Mouse (Mus musculus) hindbrain, postnatal 0 days (tissue): ENCODE measurements around the gene Prkca. TPM values are rescaled to one million over a fixed set of nuclear protein-coding genes. Genes with fewer than 3 reads are reported as not detected.

Experiments used
- ATAC-seq: fragments of 200-750 bp; cut with Nextera tagmentation; 2 replicates; pipeline ENCODE4 v1.8.0; 2017; ENCODE audit warnings: mild to moderate bottlenecking, moderate TSS enrichment, moderate library complexity
- DNase-seq: peaks from one replicate; pipeline ENCODE4 v3.0.0-alpha.2; 2015; ENCODE audit warnings: low spot score
- H3K27ac ChIP-seq: fragments of 300-500 bp; sonication (generic); 2 replicates; pipeline ENCODE4 v1.5.1; 2014; ENCODE audit warnings: mild to moderate bottlenecking
- H3K27me3 ChIP-seq: fragments of 300-500 bp; sonication (generic); 2 replicates; pipeline ENCODE4 v1.6.1; 2014; ENCODE audit warnings: low read length, mixed read lengths; ENCODE audit not compliant: insufficient read depth
- H3K36me3 ChIP-seq: fragments of 300-500 bp; sonication (generic); 2 replicates; pipeline ENCODE4 v1.6.1; 2014; ENCODE audit warnings: low read length, mixed read lengths; ENCODE audit not compliant: insufficient read depth
- H3K4me1 ChIP-seq: fragments of 300-500 bp; sonication (generic); 2 replicates; pipeline ENCODE4 v1.6.1; 2014; ENCODE audit warnings: antibody characterized with exemption, low read length, mixed read lengths; ENCODE audit not compliant: insufficient read depth
- H3K4me2 ChIP-seq: fragments of 300-500 bp; sonication (generic); 2 replicates; pipeline ENCODE4 v1.6.1; 2014; ENCODE audit warnings: low read depth, mild to moderate bottlenecking, low read length, moderate library complexity, mixed read lengths
- H3K4me3 ChIP-seq: fragments of 300-500 bp; sonication (generic); 2 replicates; pipeline ENCODE4 v1.5.1; 2014; ENCODE audit warnings: low read length
- H3K9ac ChIP-seq: fragments of 300-500 bp; sonication (generic); replicated peaks from 2 replicates; pipeline ENCODE4 v1.6.1; 2014; ENCODE audit warnings: mild to moderate bottlenecking, low read length, moderate library complexity, mixed read lengths
- H3K9me3 ChIP-seq: fragments of 300-500 bp; sonication (generic); 2 replicates; pipeline ENCODE4 v1.6.1; 2016; ENCODE audit warnings: low read length, mixed read lengths
- CTCF ChIP-seq: IDR thresholded peaks from 2 replicates; pipeline ENCODE4 v1.5.1; 2016; ENCODE audit warnings: antibody characterized with exemption, control low read depth, low read depth
- WGBS: fragments of 180-500 bp; shearing (Covaris S2); extraction: QIAGEN DNeasy Blood & Tissue Kit; methylation state at CpG from one replicate; pipeline ENCODE4 v1.1.7; 2014; 5-methylcytosine and 5-hydroxymethylcytosine counted together
- polyA plus RNA-seq: library from polyadenylated mRNA; unstranded; fragments of >200 nt; fragmentation: Nextera tagmentation; extraction: Ambion mirVana; gene quantifications from 2 replicates; pipeline ENCODE4 v1.2.1, GENCODE M21; 2015
- total RNA-seq: library from RNA; depleted of rRNA; stranded (reverse); fragments of >200 nt; gene quantifications from 2 replicates; pipeline ENCODE4 v1.2.3, GENCODE M21; 2014

Prkca gene
- total and polyA plus RNA-seq, 2 experiments from 2014 or later = 8.0 to 25.0 TPM

DNA sequence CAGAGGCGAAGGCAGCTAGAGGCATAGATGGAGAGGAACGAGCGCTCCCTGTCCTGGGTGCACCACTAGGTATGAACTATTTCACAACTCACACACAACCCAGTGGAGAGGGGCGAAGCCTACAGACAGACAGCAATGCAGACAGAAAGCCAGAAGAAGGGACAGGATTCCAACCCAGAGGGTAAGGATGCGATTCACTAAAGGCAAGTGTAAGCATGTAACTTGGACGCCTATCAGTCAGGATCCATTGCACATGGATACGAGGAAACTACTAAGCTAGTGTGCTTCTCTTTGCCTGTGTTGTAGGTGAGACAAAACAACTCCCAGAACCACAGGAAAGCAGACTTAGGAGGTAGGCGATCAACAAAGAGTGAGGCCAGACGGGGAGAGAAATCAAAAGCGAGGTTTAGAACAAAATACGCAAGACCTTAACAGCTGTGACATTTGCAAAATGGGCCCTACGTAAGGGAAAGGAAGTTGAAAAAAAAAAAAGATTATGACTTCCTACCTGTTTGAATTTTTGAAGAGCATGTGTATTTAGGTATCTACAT lies 70.2 kb downstream of the Prkca start:
- Histone ChIP-seq H3K4me2 (no peak overlapping the region), H3K4me1 (peaks cover 22% of the 10 kb centered on the region), H3K27ac (no peak overlapping the region), H3K9ac (no peak overlapping the region), H3K4me3 (no peak overlapping the region), H3K27me3 (no peaks in the 10 kb centered on the region), H3K36me3 (no peaks in the 10 kb centered on the region), H3K9me3 (no peaks in the 10 kb centered on the region)
- ATAC-seq (no peak), DNase-seq (no peak)
- TF ChIP-seq CTCF = no peak
- WGBS = 91% methylated on average over 12 of the region's 12 CpGs

DNA sequence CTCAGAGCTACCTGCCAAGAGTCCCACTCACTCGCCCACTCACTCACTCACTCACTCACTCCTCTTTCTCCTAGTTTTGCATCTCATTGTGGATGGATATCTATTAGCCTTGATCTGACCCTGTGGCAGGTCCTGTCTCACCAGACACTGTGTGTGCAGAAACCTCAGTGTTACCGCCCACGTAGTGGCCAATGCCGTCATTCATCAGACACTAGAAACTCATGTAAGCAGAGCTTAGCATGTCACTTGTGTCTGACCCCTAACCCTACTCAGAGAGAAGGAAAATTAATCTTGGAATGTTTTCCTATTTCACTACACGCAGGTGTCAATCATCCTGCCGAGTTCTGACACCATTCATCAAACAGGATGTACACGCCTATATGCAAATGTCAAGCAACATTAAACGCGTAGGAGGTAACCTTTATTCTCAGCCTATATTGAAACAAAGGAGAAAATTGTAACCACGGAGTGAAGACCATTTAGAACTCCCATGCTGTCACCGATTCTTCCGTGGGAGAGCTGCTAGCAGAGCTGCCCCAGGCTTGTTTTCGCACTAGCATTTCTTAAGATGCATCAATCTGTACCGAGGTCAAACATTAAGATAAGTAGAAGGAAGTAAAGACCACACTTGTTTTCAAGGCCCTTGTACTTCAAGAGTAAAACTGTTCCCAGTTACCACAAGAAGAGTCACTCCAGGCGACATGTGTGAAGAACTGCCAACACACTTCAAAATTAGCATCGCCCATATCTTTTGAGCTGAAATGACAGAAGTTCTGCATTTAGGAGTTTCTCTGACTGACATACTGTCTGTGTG lies 70.9 kb downstream of the Prkca start:
- H3K36me3 ChIP-seq = no peaks in the 10 kb centered on the region
- no peaks in the 10 kb centered on the region for H3K27me3 ChIP-seq
- whole genome bisulfite sequencing = 68% methylated on average over 16 of the region's 16 CpGs
- no peak overlapping the region for H3K27ac ChIP-seq
- no peak for DNase-seq
- ATAC-seq = no peak
- H3K9me3 ChIP-seq = no peaks in the 10 kb centered on the region
- H3K4me1 ChIP-seq = peaks cover 22% of the 10 kb centered on the region
- no peak overlapping the region for H3K4me2 ChIP-seq
- H3K9ac ChIP-seq = no peak overlapping the region
- no peak overlapping the region for H3K4me3 ChIP-seq
- no peak for TF ChIP-seq CTCF

DNA sequence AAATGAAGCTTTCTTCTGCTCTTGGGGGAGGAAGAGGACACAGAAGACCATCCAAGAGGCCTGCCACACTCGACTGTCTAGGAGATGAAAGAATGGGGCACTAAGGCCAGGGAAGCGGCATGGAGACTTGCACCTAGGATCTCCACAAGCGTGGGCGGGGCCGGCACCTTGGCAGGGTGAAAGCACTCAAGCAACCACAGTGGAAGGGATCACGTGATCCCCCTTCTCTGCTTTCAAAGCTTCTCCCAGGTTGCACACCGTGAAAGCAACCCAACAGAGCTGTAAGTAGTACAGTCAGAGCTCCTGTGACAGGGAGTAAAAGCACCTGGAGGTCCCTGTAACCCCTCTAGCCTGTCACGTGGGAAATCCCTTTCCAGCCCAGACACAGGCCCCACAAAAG lies 72.4 kb downstream of the Prkca start:
- 61% methylated on average over 8 of the region's 8 CpGs for WGBS
- no peak for TF ChIP-seq CTCF
- no peak overlapping the region for H3K4me2 ChIP-seq
- no peaks in the 10 kb centered on the region for H3K9me3 ChIP-seq
- H3K27ac ChIP-seq = no peak overlapping the region
- no peak overlapping the region for H3K4me3 ChIP-seq
- no peak overlapping the region for H3K9ac ChIP-seq
- H3K4me1 ChIP-seq = peaks cover 19% of the 10 kb centered on the region
- H3K27me3 ChIP-seq = no peaks in the 10 kb centered on the region
- DNase-seq (no peak), ATAC-seq (no peak)
- no peaks in the 10 kb centered on the region for H3K36me3 ChIP-seq

DNA sequence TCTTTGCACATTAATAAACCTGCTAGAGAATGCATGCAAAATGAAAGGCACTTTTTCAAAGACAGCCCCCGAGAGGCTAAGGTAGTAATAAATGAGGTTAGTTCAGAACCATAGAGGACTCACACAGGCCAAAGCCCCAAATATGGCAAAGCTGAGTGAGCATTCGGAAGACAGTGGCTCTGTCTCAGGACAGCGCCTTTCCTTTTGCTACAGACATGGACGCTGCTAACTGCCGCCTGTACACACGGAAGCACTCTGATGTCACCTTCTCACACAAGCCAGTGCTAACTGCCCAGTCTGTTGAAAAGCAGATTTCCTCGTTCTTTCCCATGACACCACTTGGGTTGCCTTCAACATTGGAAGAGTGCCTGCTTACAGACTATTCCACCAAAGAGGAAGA lies 74.2 kb downstream of the Prkca start:
- Histone ChIP-seq H3K9me3 (no peaks in the 10 kb centered on the region), H3K4me2 (no peak overlapping the region), H3K4me1 (peaks cover 19% of the 10 kb centered on the region), H3K27ac (peak overlapping the region; percentile 58; the same call in 1 of the 2 replicates), H3K27me3 (no peaks in the 10 kb centered on the region), H3K9ac (no peak overlapping the region; the same call in 1 of the 2 replicates), H3K36me3 (no peaks in the 10 kb centered on the region), H3K4me3 (no peak overlapping the region)
- TF ChIP-seq CTCF = no peak
- ATAC-seq (0 out of 2 replicates have a peak, but pooled peaks have one; percentile 35), DNase-seq (peak; percentile 22)
- WGBS = 38% methylated on average over 7 of the region's 7 CpGs

DNA sequence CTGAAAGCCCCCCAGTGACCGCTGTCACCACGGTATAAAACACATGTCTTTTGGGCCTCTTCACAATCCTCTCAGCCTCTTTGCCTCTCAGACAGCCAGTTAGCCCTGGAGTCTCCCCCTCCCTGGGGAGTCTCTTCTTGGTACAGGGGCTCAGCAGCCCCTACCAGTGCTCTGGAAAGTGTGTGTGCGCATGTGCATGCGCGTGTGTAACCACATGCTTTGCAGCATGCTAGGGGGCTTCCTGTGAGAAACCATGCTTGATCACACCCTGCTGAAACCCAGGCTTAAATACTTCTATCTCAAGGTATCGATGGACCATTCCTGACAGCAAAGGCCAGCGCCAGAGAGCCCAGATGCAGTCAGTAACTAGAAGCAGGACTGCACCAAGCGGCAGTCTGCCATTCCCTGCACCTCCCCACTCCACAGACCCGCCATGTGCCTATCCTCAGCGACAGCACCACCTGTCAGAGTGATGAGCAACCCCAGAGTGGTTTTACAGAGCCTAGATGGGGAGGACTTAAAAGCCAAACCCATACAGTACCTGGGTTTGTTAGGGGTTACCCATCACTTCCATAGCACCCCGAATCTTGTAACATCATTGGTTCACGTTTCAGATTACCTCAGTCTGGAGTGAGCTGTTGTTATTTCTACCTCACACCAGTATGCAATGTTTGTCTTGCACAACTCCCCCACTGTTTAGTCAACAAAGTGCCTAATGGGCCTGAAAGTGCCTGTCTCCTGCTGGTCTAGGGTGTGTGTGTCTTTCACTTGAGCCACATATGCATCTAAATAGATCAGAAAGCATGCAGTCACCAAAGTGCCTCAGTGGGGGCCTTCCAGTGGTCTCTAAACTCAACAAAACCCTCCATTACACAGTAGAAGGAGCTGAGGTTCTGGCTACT lies 75.1 kb downstream of the Prkca start:
- H3K4me1 ChIP-seq = peaks cover 16% of the 10 kb centered on the region
- 52% methylated on average over 12 of the region's 12 CpGs for WGBS
- 0 out of 2 replicates have a peak overlapping the region, but pooled peaks have one; percentile 58 for H3K27ac ChIP-seq
- H3K36me3 ChIP-seq = no peaks in the 10 kb centered on the region
- no peak overlapping the region for H3K9ac ChIP-seq
- H3K4me3 ChIP-seq = no peak overlapping the region
- H3K4me2 ChIP-seq = no peak overlapping the region
- H3K9me3 ChIP-seq = no peaks in the 10 kb centered on the region
- no peaks in the 10 kb centered on the region for H3K27me3 ChIP-seq
- ATAC-seq = peak; percentile 21; the same call in 1 of the 2 replicates
- DNase-seq = no peak
- TF ChIP-seq CTCF = no peak

DNA sequence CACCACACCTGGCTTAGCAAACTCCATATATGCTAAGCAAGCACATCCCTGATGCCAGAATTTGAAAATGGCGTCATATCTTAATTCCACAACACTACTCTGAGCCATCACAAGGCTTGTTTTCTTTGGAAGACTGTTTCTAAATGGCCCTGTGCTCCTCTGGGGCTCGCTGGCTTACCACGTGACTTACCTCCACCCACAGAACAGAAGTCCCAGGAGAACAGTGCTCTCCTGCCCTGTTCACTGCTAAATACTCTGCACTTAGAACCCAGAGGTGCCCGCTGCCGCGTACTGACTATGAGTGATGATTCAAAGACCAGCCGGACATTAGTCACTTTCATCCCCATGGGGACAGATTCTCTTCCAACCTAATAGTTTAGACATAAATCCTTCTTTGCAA lies 75.9 kb downstream of the Prkca start:
- Histone ChIP-seq H3K4me1 (peaks cover 16% of the 10 kb centered on the region), H3K9ac (no peak overlapping the region), H3K27me3 (no peaks in the 10 kb centered on the region), H3K4me3 (no peak overlapping the region), H3K4me2 (no peak overlapping the region), H3K9me3 (no peaks in the 10 kb centered on the region), H3K27ac (no peak overlapping the region), H3K36me3 (no peaks in the 10 kb centered on the region)
- TF ChIP-seq CTCF = no peak
- 72% methylated on average over 7 of the region's 7 CpGs for WGBS
- no peak for ATAC-seq
- no peak for DNase-seq
